Mouse (Mus musculus): ENCODE data around the gene Hdgfl3. TPM values are rescaled to one million over a fixed set of nuclear protein-coding genes. Genes with fewer than 3 reads are reported as not detected.

Gene Hdgfl3
- polyA plus RNA-seq, 1 experiment from 2014 or later = 11.0 TPM

GRCm38 (mm10) chr7:81899361-81899760 lies 34.9 kb downstream of the Hdgfl3 start:
- H3K27me3 ChIP-seq = no peaks in the 10 kb centered on the region
- no peaks in the 10 kb centered on the region for H3K9me3 ChIP-seq (replicated peaks)
- H3K4me1 ChIP-seq (replicated peaks) = no peaks in the 10 kb centered on the region
- H3K36me3 ChIP-seq = no peaks in the 10 kb centered on the region
- 72% methylated on average over 11 of the region's 11 CpGs for WGBS
- no peak overlapping the region for H3K4me2 ChIP-seq
- H3K9ac ChIP-seq = no peak overlapping the region
- H3K27ac ChIP-seq = no peak overlapping the region
- H3K4me3 ChIP-seq = no peak overlapping the region
- ATAC-seq (replicated peaks; ENCODE audit: insufficient number of reproducible peaks, insufficient read depth, low FRiP score, low read depth) = no peak

DNA sequence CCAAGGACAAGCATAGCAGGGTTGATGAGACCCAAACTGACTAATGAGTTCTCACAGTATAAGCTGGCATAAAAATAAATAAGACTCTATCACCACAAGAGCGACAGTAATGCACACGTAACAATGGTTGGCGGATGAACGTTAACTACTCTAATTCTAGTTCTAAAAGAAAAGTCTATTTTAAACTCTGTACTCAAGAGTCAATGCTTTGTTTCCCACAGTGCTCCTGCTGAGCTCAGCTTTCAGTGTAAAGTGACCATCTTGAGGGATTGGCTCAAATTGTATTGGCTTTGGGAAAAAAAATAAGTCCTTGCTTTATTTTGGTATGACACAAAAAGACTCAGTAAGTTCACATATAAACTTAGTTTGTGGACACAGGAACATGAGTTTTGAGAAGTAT lies 49.1 kb downstream of the Hdgfl3 start:
- Histone ChIP-seq H3K9ac (no peak overlapping the region), H3K4me1 (replicated peaks) (peaks cover 3% of the 10 kb centered on the region), H3K4me3 (no peak overlapping the region), H3K4me2 (no peak overlapping the region), H3K36me3 (peaks cover 3% of the 10 kb centered on the region; the same call in 1 of the 2 replicates), H3K9me3 (replicated peaks) (no peaks in the 10 kb centered on the region), H3K27ac (no peak overlapping the region), H3K27me3 (no peaks in the 10 kb centered on the region)
- WGBS = 82% methylated on average over 4 of the region's 4 CpGs
- ATAC-seq (replicated peaks; ENCODE audit: insufficient number of reproducible peaks, insufficient read depth, low FRiP score, low read depth) = no peak

DNA sequence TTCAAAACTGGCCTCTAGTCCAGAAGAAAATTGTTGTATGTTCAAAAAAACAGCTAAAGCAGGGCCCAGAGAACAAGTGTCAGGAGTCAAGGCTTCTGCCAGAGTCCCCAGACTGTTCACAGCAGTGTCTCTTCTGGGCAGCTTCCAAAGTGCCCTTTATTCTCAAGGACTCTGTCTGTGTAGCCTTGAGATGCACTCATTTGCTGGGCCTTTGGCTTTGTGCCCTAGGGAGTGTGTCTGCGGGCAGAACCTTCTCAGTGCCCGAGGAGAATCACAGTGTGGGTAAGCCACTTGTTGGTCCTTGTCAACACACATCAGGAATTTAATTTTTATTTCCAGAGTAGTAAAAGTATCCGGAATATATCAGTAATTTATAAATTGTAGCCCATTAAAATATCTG lies 52.7 kb downstream of the Hdgfl3 start:
- Histone ChIP-seq H3K4me2 (no peak overlapping the region), H3K4me1 (replicated peaks) (peaks cover 3% of the 10 kb centered on the region), H3K4me3 (no peak overlapping the region), H3K9ac (no peak overlapping the region), H3K27ac (no peak overlapping the region), H3K9me3 (replicated peaks) (no peaks in the 10 kb centered on the region), H3K36me3 (peaks cover 3% of the 10 kb centered on the region; the same call in 1 of the 2 replicates), H3K27me3 (no peaks in the 10 kb centered on the region)
- 59% methylated on average over 3 of the region's 3 CpGs for WGBS
- ATAC-seq (replicated peaks; ENCODE audit: insufficient number of reproducible peaks, insufficient read depth, low FRiP score, low read depth) = no peak

DNA sequence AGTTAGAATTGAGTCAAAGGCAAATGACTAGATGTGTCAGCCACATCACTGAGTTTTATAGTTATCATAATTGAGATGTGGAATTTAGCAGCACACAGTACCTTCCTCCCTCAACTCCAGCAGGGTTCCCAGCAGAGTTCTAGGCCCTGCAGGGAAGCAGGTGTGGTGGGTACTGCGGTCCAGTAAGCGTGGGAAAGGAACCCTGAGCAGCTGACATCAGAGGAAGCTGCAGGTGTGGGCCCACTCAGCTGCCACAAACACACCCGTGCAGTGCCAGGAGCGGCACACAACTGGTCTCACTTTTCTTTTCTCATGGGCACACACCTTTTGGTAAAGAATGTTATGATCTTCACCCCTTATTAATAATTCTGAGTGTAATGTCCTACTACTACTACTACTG lies 53.5 kb downstream of the Hdgfl3 start:
- no peaks in the 10 kb centered on the region for H3K27me3 ChIP-seq
- H3K36me3 ChIP-seq = peaks cover 3% of the 10 kb centered on the region; the same call in 1 of the 2 replicates
- H3K4me2 ChIP-seq = no peak overlapping the region
- 80% methylated on average over 4 of the region's 4 CpGs for whole genome bisulfite sequencing
- no peak overlapping the region for H3K27ac ChIP-seq
- no peak overlapping the region for H3K9ac ChIP-seq
- H3K4me1 ChIP-seq (replicated peaks) = peaks cover 3% of the 10 kb centered on the region
- H3K9me3 ChIP-seq (replicated peaks) = no peaks in the 10 kb centered on the region
- H3K4me3 ChIP-seq = no peak overlapping the region
- no peak for ATAC-seq (replicated peaks; ENCODE audit: insufficient number of reproducible peaks, insufficient read depth, low FRiP score, low read depth)

DNA sequence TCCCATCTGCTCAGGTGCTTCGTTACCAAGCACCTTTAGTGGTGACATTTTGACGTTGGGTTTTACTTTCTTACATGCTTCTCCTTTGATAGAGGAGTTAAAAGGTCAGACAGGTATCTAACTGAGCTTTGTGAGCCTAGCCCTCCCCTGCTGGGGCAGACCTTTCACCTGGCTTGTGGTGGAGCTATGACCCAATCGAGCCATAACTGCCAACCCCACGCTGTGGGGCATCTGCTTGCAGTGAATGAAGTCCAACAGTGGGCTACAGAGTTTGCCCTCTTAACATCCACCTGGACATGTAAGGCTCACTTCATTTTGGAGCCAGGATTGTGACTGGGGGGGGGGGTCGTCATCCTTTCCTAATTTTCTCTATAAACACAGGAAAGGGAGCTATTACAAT lies 54.0 kb downstream of the Hdgfl3 start:
- no peaks in the 10 kb centered on the region for H3K9me3 ChIP-seq (replicated peaks)
- no peak for ATAC-seq (replicated peaks; ENCODE audit: insufficient number of reproducible peaks, insufficient read depth, low FRiP score, low read depth)
- H3K36me3 ChIP-seq = peaks cover 3% of the 10 kb centered on the region; the same call in 1 of the 2 replicates
- H3K9ac ChIP-seq = no peak overlapping the region
- no peak overlapping the region for H3K4me2 ChIP-seq
- WGBS = 84% methylated on average over 5 of the region's 5 CpGs
- H3K27ac ChIP-seq = no peak overlapping the region
- H3K4me1 ChIP-seq (replicated peaks) = peaks cover 5% of the 10 kb centered on the region
- no peaks in the 10 kb centered on the region for H3K27me3 ChIP-seq
- no peak overlapping the region for H3K4me3 ChIP-seq

GRCm38 (mm10) chr7:81875372-81875771 lies 58.9 kb downstream of the Hdgfl3 start:
- Histone ChIP-seq H3K36me3 (peaks cover 12% of the 10 kb centered on the region; the same call in 1 of the 2 replicates), H3K4me3 (no peak overlapping the region), H3K4me2 (no peak overlapping the region), H3K9ac (no peak overlapping the region), H3K27me3 (no peaks in the 10 kb centered on the region), H3K9me3 (replicated peaks) (no peaks in the 10 kb centered on the region), H3K4me1 (replicated peaks) (peaks cover 8% of the 10 kb centered on the region), H3K27ac (no peak overlapping the region)
- ATAC-seq (replicated peaks; ENCODE audit: insufficient number of reproducible peaks, insufficient read depth, low FRiP score, low read depth) = no peak
- 41% methylated on average over 9 of the region's 9 CpGs for WGBS

GRCm38 (mm10) chr7:81874636-81875035 lies 59.6 kb downstream of the Hdgfl3 start:
- no peak overlapping the region for H3K27ac ChIP-seq
- no peak overlapping the region for H3K9ac ChIP-seq
- 44% methylated on average over 6 of the region's 6 CpGs for WGBS
- no peak overlapping the region for H3K4me3 ChIP-seq
- no peaks in the 10 kb centered on the region for H3K27me3 ChIP-seq
- no peak for ATAC-seq (replicated peaks; ENCODE audit: insufficient number of reproducible peaks, insufficient read depth, low FRiP score, low read depth)
- peaks cover 10% of the 10 kb centered on the region for H3K4me1 ChIP-seq (replicated peaks)
- H3K36me3 ChIP-seq = peaks cover 14% of the 10 kb centered on the region; the same call in 1 of the 2 replicates
- H3K4me2 ChIP-seq = no peak overlapping the region
- H3K9me3 ChIP-seq (replicated peaks) = no peaks in the 10 kb centered on the region

- Histone ChIP-seq H3K4me1 (replicated peaks) (peaks cover 12% of the 10 kb centered on the region), H3K4me2 (no peak overlapping the region), H3K27me3 (no peaks in the 10 kb centered on the region), H3K27ac (no peak overlapping the region), H3K9ac (no peak overlapping the region), H3K9me3 (replicated peaks) (no peaks in the 10 kb centered on the region), H3K4me3 (no peak overlapping the region), H3K36me3 (peaks cover 14% of the 10 kb centered on the region; the same call in 1 of the 2 replicates)
- 18% methylated on average over 1 of the region's 1 CpGs for WGBS
- ATAC-seq (replicated peaks; ENCODE audit: insufficient number of reproducible peaks, insufficient read depth, low FRiP score, low read depth) = no peak
These were observed 60.5 kb downstream of the Hdgfl3 start for GRCm38 (mm10) chr7:81873807-81874206.

GRCm38 (mm10) chr7:81872493-81873013 lies 61.7 kb downstream of the Hdgfl3 start:
- no peak for ATAC-seq (replicated peaks; ENCODE audit: insufficient number of reproducible peaks, insufficient read depth, low FRiP score, low read depth)
- H3K36me3 ChIP-seq = peaks cover 14% of the 10 kb centered on the region; the same call in 1 of the 2 replicates
- no peaks in the 10 kb centered on the region for H3K9me3 ChIP-seq (replicated peaks)
- 67% methylated on average over 13 of the region's 13 CpGs for WGBS
- no peak overlapping the region for H3K27ac ChIP-seq
- H3K4me2 ChIP-seq = no peak overlapping the region
- no peak overlapping the region for H3K4me3 ChIP-seq
- no peaks in the 10 kb centered on the region for H3K27me3 ChIP-seq
- peaks cover 15% of the 10 kb centered on the region for H3K4me1 ChIP-seq (replicated peaks)
- no peak overlapping the region for H3K9ac ChIP-seq

GRCm38 (mm10) chr7:81868158-81868557 lies 66.1 kb downstream of the Hdgfl3 start:
- Histone ChIP-seq H3K4me2 (no peak overlapping the region), H3K4me3 (no peak overlapping the region), H3K27me3 (no peaks in the 10 kb centered on the region), H3K4me1 (replicated peaks) (peaks cover 13% of the 10 kb centered on the region), H3K27ac (no peak overlapping the region), H3K9me3 (replicated peaks) (no peaks in the 10 kb centered on the region), H3K36me3 (peaks cover 18% of the 10 kb centered on the region; the same call in 1 of the 2 replicates), H3K9ac (no peak overlapping the region)
- peak; percentile 65 for ATAC-seq (replicated peaks; ENCODE audit: insufficient number of reproducible peaks, insufficient read depth, low FRiP score, low read depth)
- 29% methylated on average over 6 of the region's 6 CpGs for WGBS

- Histone ChIP-seq H3K9ac (no peak overlapping the region), H3K27ac (no peak overlapping the region), H3K36me3 (peaks cover 18% of the 10 kb centered on the region; the same call in 1 of the 2 replicates), H3K9me3 (replicated peaks) (no peaks in the 10 kb centered on the region), H3K27me3 (no peaks in the 10 kb centered on the region), H3K4me1 (replicated peaks) (peaks cover 20% of the 10 kb centered on the region), H3K4me2 (no peak overlapping the region), H3K4me3 (no peak overlapping the region)
- 76% methylated on average over 9 of the region's 9 CpGs for WGBS
- no peak for ATAC-seq (replicated peaks; ENCODE audit: insufficient number of reproducible peaks, insufficient read depth, low FRiP score, low read depth)
These were observed 66.9 kb downstream of the Hdgfl3 start for GRCm38 (mm10) chr7:81867231-81867930.

GRCm38 (mm10) chr7:81865937-81866336 lies 68.3 kb downstream of the Hdgfl3 start:
- 0 out of 2 replicates have a peak, but pooled peaks cover 10% of the 10 kb centered on the region for H3K36me3 ChIP-seq
- no peaks in the 10 kb centered on the region for H3K27me3 ChIP-seq
- H3K4me3 ChIP-seq = no peak overlapping the region
- no peaks in the 10 kb centered on the region for H3K9me3 ChIP-seq (replicated peaks)
- WGBS = 97% methylated on average over 6 of the region's 6 CpGs
- peaks cover 33% of the 10 kb centered on the region for H3K4me1 ChIP-seq (replicated peaks)
- H3K4me2 ChIP-seq = no peak overlapping the region
- no peak for ATAC-seq (replicated peaks; ENCODE audit: insufficient number of reproducible peaks, insufficient read depth, low FRiP score, low read depth)
- no peak overlapping the region for H3K9ac ChIP-seq
- no peak overlapping the region for H3K27ac ChIP-seq
